Mouse (Mus musculus) bone marrow macrophage, adult 2 months (primary cell): ENCODE results near the gene Dvl1. TPM values are rescaled to one million over a fixed set of nuclear protein-coding genes. Genes with fewer than 3 reads are reported as not detected.

Experiments
- H3K27ac ChIP-seq: 2 replicates; pipeline ENCODE4 v1.5.1; 2012; ENCODE audit warnings: low read depth, low read length; ENCODE audit not compliant: insufficient read depth
- H3K4me1 ChIP-seq: 2 replicates; pipeline ENCODE4 v1.6.1; 2012; ENCODE audit warnings: low read length; ENCODE audit not compliant: control insufficient read depth, insufficient read depth
- H3K4me3 ChIP-seq: 2 replicates; pipeline ENCODE4 v1.5.1; 2012; ENCODE audit warnings: mild to moderate bottlenecking, low read length, moderate library complexity; ENCODE audit not compliant: insufficient read depth
- CTCF ChIP-seq: IDR thresholded peaks from 2 replicates; pipeline ENCODE4 v1.5.1; 2012; ENCODE audit warnings: low read depth, mild to moderate bottlenecking, low read length, moderate library complexity
- POLR2A ChIP-seq: IDR thresholded peaks from 2 replicates; pipeline ENCODE4 v1.6.1; 2012; ENCODE audit warnings: mild to moderate bottlenecking, low read depth, low read length, borderline replicate concordance
- polyA plus RNA-seq: library from polyadenylated mRNA; stranded (reverse); fragments of >200 nt; gene quantifications from 2 replicates; pipeline ENCODE4 v1.2.4, GENCODE M21; 2012; ENCODE audit not compliant: missing spikeins, insufficient read depth, insufficient read length

Gene Dvl1
- polyA plus RNA-seq, 1 experiment: 20.9 TPM

DNA sequence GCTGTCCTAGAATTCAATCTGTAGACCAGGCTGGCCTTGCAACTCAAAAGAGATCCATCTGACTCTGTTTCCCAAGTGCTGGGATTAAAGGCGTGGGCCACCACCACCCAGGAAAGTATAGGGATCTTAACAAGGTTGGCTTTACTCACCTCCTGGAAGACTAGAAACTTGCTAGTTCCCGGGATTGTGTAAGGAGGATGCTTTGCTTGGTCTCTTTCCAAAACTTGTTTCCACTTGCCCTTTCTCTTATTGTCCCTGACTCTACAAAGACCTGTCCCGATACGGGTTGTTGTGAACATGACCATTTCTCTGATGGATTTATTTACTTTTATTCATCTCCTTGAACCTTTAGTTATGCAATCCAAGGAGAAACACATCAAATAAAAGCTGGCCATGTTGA is 17.3 kb upstream of the Dvl1 start:
- no peak for TF ChIP-seq POLR2A
- Histone ChIP-seq H3K27ac (no peak overlapping the region), H3K4me3 (no peak overlapping the region), H3K4me1 (peaks cover 26% of the 10 kb centered on the region)

GRCm38 (mm10) chr4:155830596-155830995 is 16.6 kb upstream of the Dvl1 start:
- TF ChIP-seq CTCF (no peak), POLR2A (no peak)
- Histone ChIP-seq H3K27ac (no peak overlapping the region), H3K4me1 (peaks cover 26% of the 10 kb centered on the region), H3K4me3 (peak overlapping the region; percentile 21)

- Histone ChIP-seq H3K4me1 (peaks cover 26% of the 10 kb centered on the region), H3K4me3 (peak within 1 kb of the TSS; percentile 91), H3K27ac (peak within 1 kb of the TSS; percentile 83)
- no peak; the same call in 1 of the 2 replicates for TF ChIP-seq CTCF
- no peak for TF ChIP-seq POLR2A
Measured at GRCm38 (mm10) chr4:155831205-155831766, 15.9 kb upstream of the Dvl1 start, which contains the start of gene Aurkaip1. TSS of gene Aurkaip1 (plus strand) at chr4:155831272.

DNA sequence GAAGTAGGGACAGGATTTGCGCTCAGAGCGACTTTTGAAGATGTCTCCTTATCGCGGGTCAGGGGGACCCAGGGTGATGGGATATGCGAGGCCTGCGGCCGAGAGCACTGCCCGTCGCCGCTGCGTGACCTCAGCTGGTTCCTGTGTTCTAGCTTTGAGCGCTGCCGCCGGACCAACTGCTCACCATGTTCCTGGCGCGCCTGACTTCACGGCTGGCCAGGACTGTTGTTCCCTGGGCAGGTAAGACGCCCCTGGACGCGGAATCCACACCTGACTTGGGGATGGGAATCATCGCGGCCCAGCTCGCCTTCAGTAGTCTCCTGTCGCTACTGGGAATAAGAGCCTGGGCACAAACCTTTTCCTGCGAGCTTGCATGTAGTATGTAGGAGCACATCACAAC is 15.4 kb upstream of the Dvl1 start:
- H3K4me3 ChIP-seq: peak overlapping the region; percentile 91
- TF ChIP-seq CTCF (no peak), POLR2A (no peak)
- H3K4me1 ChIP-seq: peaks cover 26% of the 10 kb centered on the region
- peak overlapping the region; percentile 54 for H3K27ac ChIP-seq

DNA sequence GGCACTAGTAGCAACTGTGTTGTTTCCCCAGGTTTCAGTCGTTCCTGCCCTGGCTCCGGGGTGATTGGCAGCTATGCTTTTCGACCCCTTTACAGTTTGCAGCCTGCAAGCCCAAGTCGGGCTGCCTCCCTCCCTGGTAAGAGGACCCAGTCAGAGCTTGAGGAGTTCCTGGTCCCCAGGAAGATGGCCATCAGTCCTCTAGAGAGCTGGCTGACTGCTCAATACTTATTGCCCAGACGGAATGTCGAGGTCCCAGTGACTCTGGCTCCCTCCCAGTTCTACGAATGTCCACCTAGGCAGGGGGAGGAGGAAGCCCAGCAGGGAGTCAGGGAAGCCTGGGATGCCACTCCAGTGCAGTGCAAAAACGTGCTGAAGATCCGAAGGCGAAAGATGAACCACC is 14.9 kb upstream of the Dvl1 start:
- Histone ChIP-seq H3K4me3 (peak overlapping the region; percentile 91), H3K27ac (peak overlapping the region; percentile 54), H3K4me1 (peaks cover 28% of the 10 kb centered on the region)
- TF ChIP-seq CTCF: no peak
- TF ChIP-seq POLR2A: no peak

DNA sequence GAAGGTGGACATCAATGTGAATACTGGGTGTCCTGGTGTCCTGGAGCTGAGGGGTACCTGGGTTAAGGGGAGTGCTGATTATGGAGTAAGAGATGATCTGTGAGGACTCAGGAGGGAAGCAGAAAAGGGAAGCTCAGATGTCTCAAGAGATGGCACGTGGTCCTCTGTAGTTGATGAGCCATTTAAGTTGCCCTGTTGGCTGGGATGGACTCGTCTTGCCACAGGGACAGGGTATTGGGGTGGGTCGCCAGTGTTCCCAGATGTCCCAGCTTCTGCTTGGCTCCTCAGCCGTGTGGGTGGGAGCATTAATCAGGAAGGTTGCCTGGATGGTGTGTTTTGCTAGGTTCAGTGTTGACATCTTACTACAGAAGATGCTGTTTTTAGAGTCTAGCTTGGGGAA is 14.0 kb upstream of the Dvl1 start:
- H3K4me1 ChIP-seq: peaks cover 33% of the 10 kb centered on the region
- H3K4me3 ChIP-seq: peak overlapping the region; percentile 91; the same call in 1 of the 2 replicates
- peak overlapping the region; percentile 52 for H3K27ac ChIP-seq
- TF ChIP-seq POLR2A (no peak), CTCF (no peak)

DNA sequence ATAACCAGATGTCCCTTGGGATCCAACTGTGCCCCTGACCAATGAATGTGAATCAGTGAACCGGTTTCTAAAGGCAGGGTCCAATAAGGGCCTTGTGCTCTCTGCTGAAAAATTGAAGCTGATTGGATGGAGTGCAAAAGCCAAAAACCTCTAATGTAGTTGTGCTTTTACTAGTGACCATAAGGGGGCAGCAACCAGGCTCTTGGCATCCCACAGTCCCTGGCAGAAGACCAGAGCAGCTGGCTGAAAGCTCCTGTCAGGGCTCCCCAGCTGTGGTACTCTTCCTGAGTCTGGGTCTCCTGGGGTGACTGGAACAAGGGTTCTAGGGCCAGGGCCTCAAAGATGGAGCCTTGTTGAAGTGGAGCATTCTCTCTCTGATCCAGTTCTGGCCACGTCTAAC is 13.4 kb upstream of the Dvl1 start:
- TF ChIP-seq CTCF (no peak; the same call in 1 of the 2 replicates), POLR2A (no peak)
- no peak overlapping the region for H3K4me3 ChIP-seq
- H3K4me1 ChIP-seq: peaks cover 33% of the 10 kb centered on the region
- H3K27ac ChIP-seq: peak overlapping the region; percentile 52; the same call in 1 of the 2 replicates

DNA sequence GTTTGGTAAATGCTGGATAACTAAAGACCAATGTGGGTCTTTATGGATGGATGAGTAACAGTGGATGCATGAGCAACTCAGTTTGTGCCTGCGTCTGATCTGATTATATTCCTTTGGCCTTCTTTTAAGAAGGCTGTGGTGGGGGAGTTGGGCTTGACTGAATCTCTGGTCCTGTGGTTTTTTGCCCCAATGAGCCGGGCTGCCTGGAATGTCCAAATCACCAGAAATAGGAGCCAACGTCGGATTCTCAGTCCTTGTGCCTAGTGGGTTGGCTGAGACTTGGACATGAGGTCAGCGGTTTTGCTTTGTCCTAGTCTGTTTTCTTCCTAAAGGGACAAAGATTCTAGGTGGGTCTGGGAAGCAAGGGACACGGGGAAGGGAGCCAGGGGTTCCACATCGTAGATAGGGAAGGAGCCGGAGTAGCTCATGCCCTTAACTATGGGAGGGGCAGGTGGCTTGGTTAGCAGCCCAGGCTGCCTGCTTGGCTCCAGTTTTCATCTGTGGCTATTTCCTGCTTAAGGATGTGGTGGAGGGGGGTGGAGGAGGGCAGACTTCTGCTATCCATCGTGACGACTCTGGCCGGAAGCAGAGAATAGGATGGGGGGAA is 9.7 kb upstream of the Dvl1 start:
- TF ChIP-seq CTCF: no peak
- TF ChIP-seq POLR2A: no peak
- H3K4me3 ChIP-seq: no peak overlapping the region
- H3K4me1 ChIP-seq: peaks cover 32% of the 10 kb centered on the region
- no peak overlapping the region for H3K27ac ChIP-seq

GRCm38 (mm10) chr4:155838187-155839153 is 8.7 kb upstream of the Dvl1 start:
- Histone ChIP-seq H3K27ac (no peak overlapping the region), H3K4me3 (no peak overlapping the region), H3K4me1 (peaks cover 22% of the 10 kb centered on the region)
- no peak for TF ChIP-seq CTCF
- no peak for TF ChIP-seq POLR2A
